Mouse (Mus musculus): ENCODE data around the gene Kcnj4.

DNA sequence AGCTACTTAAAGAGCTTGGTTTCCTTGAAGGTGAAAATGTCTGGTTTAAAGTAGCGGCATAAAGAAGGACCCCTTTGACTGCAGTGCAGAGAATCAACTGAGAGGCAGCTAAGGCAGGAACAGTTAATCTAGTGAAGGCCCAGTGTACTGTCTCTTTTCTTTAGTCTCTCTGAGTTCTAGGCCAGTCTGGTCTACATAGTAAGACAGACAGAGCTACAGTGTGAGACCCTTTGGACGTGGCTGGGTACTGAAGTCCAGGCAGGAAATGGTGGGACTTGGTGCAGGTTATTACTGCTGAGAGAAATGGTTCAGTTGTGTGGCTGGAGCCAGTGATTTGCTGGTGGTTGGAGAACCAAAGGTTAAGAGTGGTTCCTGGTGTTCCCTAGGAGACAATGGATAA, 43.2 kb upstream of the Kcnj4 start:
- no peak for TF ChIP-seq POLR2A (IDR thresholded peaks at IDR 0.05; ENCODE audit: low read depth, low read length)
- no peak for TF ChIP-seq CTCF (IDR thresholded peaks at IDR 0.05; ENCODE audit: borderline replicate concordance, insufficient read depth, low read length)

All from embryonic fibroblast, embryonic 13.5 days (primary cell).